Mouse (Mus musculus): ENCODE data around the gene Egln1. TPM values are rescaled to one million over a fixed set of nuclear protein-coding genes. Genes with fewer than 3 reads are reported as not detected.
A peak's percentile ranks its signal among the peaks of the same experiment; 100 is the strongest.

Gene Egln1
- total RNA-seq (2021) = 100 to 1,000 TPM; 272 to 278 TPM

GRCm38 (mm10) chr8:124949209-124950068 is at the start of gene Egln1:
Gene Egln1, minus strand, starts transcription at chr8:124949324.
- DNase-seq (ENCODE audit: low spot score) = peak; percentile 81
- intact Hi-C loops (cut with DNase I) = loop anchor here (2.0 to 5.0 kb wide), 4 partner anchors 37 to 88 kb away; partner anchors contain the start of genes Exoc8, Sprtn and Tsnax

GRCm38 (mm10) chr8:124995776-124996175 is 46.7 kb upstream of the Egln1 start:
- intact Hi-C loops (cut with DNase I) = no loop called here

GRCm38 (mm10) chr8:124991668-124991926 is 42.5 kb upstream of the Egln1 start:
- intact Hi-C loops (cut with DNase I) = no loop called here

More at GRCm38 (mm10) chr8:124995776-124996175, 46.7 kb upstream of the Egln1 start:
- no peak for DNase-seq (ENCODE audit: low spot score)

GRCm38 (mm10) chr8:124990923-124991667 is 42.0 kb upstream of the Egln1 start:
- intact Hi-C loops (cut with DNase I) = no loop called here
- DNase-seq (ENCODE audit: low spot score) = no peak

More at GRCm38 (mm10) chr8:124991668-124991926, 42.5 kb upstream of the Egln1 start:
- DNase-seq (ENCODE audit: low spot score) = no peak

DNA sequence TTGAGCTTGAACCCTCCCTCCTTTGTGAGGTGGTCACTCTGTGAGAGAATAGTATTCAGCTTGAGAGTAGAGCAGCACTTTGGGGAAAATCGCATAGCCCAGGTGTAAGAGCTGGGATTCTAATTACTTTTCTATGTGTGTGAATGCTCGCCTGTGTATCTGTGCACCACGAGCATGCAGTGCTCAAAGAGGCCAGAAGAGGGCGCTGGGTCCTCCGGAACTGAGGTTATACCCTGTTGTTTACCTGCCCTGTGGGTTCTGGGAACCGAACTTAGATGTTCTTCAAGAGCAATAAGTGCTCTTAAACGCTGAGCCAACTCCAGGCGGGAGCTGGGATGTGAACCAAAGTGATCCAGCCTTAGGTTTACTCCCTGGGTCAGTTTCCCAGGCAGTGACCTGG is 31.7 kb upstream of the Egln1 start:
- intact Hi-C loops (cut with DNase I) = no loop called here
- DNase-seq (ENCODE audit: low spot score) = no peak

DNA sequence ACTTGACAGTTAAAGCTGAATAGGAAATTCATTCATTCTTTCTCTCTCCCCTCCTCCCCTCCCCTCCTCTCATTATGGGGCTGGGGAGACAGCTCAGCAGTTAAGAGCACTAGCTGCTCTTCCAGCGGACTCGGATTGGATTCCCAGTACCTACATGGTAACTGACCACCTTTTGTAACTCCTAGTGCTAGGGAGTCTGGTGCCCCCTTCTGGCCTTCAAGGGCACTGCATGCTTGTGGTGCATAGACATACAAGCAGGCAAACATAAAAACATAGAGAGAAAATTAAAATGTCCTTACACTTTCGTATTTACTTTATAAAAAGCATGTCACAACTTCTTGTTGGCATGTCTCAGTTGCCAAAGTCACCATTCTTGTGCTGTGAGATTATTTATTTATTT is 30.9 kb upstream of the Egln1 start:
- intact Hi-C loops (cut with DNase I) = no loop called here
- no peak for DNase-seq (ENCODE audit: low spot score)

GRCm38 (mm10) chr8:124978026-124978425 is 28.9 kb upstream of the Egln1 start:
- intact Hi-C loops (cut with DNase I) = no loop called here

GRCm38 (mm10) chr8:124976211-124976610 is 27.1 kb upstream of the Egln1 start:
- no peak for DNase-seq (ENCODE audit: low spot score)
- intact Hi-C loops (cut with DNase I) = loop anchor here (1.0 kb wide), 1 partner anchor 29 kb away; no protein-coding TSS in a partner anchor

More at GRCm38 (mm10) chr8:124978026-124978425, 28.9 kb upstream of the Egln1 start:
- DNase-seq (ENCODE audit: low spot score) = no peak

GRCm38 (mm10) chr8:124974254-124974653 is 25.1 kb upstream of the Egln1 start:
- intact Hi-C loops (cut with DNase I) = no loop called here
- no peak for DNase-seq (ENCODE audit: low spot score)

- DNase-seq (ENCODE audit: low spot score) = no peak
- intact Hi-C loops (cut with DNase I) = no loop called here
Observed at GRCm38 (mm10) chr8:124973221-124973620, 24.1 kb upstream of the Egln1 start.

DNA sequence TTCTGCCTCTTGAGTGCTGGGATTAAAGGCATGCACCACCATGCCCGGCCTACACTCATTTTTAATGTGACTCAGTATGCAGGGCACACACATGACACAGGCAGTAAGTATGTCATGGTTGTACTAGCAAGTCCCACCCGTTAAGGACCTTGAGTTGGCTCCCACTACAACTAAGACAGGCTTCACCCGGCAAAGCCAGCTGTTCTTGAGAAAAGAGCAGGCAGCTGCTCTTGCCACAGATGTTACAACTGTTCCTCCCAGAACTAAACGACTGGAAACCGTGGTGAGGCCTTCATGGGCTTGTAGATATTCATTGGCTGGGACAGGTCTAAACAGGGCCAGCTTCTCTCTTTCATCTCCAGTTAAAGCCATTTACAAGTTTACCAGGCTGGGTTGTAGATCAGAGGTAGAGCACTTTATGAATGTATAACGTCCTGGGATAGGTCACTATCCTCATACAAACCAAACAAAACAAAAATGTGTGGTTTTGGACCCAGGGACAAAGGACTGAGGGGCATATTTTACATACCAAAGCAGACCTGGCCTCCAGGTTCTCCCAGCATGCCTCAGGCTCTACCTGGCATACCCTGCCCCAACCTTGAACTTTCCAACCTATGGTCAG is 21.3 kb upstream of the Egln1 start:
- DNase-seq (ENCODE audit: low spot score) = no peak
- intact Hi-C loops (cut with DNase I) = no loop called here

DNA sequence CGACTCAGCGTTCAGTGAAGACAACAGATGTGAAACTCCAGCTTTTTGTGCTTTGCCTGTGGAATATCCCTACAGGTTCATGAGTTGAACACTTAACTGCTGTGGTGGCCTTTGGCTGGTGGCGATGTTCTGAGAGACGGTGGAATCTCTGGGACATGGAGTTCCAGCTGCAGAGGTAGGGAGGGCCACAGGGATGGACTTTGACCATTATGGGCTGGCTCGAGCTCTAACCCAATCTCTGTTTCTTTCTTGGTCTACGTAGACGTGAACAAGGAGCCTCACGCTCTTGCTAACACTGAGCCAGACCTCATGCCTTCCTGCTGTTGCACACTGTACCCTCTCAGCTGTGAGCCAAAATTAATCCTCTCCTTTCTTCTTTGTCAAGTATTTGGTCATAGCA is 15.8 kb upstream of the Egln1 start:
- intact Hi-C loops (cut with DNase I) = no loop called here
- no peak for DNase-seq (ENCODE audit: low spot score)

- no peak for DNase-seq (ENCODE audit: low spot score)
- intact Hi-C loops (cut with DNase I) = no loop called here
Observed at GRCm38 (mm10) chr8:124963246-124963645, 14.1 kb upstream of the Egln1 start.

GRCm38 (mm10) chr8:124960226-124960880 is 11.2 kb upstream of the Egln1 start:
- intact Hi-C loops (cut with DNase I) = no loop called here

DNA sequence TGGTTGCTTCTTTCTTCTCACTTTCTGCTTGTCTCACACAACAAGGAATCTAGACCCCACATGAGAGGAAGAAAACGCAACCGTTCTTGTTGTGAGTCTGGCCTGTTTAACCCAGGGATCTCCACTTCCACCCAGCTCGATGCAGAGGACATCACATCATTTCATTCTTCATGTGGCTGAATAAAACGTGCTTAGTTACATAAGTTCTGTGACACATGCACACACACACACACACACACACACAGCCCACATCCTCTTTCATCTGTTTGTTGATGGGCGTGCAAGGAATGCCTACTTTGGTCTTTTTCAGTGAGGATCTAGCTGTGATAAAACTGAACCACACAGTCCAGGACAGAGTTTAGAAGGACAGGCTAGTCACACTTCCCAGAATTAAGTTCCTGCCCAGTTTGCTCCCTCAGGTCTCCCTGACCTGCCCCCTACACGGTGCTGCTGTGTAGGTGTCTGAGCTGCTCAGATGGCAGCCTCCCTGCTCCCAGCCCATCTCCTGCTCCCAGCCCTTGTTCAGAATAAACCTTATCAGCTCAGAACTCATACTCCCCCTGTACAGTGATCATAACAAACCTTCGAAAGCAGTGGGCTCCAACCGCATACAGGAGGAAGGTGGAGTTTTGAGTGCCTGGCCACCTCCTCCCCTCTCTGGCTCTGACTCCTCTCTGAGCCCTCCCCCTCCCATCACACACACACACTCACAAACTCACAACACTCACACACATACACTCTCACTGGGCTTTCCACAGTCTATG is 10.5 kb upstream of the Egln1 start:
- intact Hi-C loops (cut with DNase I) = no loop called here
- no peak for DNase-seq (ENCODE audit: low spot score)

More at GRCm38 (mm10) chr8:124960226-124960880, 11.2 kb upstream of the Egln1 start:
- no peak for DNase-seq (ENCODE audit: low spot score)

GRCm38 (mm10) chr8:124954572-124955082 is 5.5 kb upstream of the Egln1 start:
- intact Hi-C loops (cut with DNase I) = loop anchor here (5.0 kb wide), 1 partner anchor 83 kb away; no protein-coding TSS in a partner anchor
- DNase-seq (ENCODE audit: low spot score) = no peak

- intact Hi-C loops (cut with DNase I) = loop anchor here (5.0 kb wide), 1 partner anchor 84 kb away; no protein-coding TSS in a partner anchor
- peak; percentile 57 for DNase-seq (ENCODE audit: low spot score)
Observed at GRCm38 (mm10) chr8:124953188-124953587, 4.1 kb upstream of the Egln1 start.

DNA sequence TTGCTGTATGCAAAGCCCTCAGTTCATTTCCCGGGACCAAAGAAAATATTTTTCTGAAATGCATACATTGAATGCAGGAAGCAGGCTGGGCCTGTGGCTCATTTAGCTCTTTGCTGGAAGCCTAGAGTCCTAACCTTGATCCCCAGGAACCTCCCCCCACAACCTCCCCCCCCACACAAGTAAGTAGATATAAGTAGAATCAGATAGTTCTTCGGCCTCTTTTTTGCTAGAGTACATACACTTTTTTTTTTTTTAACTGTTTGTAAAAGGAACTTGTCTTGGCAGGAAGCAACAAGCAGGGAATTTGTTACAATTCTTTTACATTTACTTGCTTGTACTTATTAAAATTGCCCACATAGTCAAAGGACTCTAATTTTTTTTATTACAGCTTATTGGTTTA is 1.7 kb upstream of the Egln1 start:
- no peak for DNase-seq (ENCODE audit: low spot score)
- intact Hi-C loops (cut with DNase I) = loop anchor here (5.0 kb wide), 1 partner anchor 86 kb away; no protein-coding TSS in a partner anchor

DNA sequence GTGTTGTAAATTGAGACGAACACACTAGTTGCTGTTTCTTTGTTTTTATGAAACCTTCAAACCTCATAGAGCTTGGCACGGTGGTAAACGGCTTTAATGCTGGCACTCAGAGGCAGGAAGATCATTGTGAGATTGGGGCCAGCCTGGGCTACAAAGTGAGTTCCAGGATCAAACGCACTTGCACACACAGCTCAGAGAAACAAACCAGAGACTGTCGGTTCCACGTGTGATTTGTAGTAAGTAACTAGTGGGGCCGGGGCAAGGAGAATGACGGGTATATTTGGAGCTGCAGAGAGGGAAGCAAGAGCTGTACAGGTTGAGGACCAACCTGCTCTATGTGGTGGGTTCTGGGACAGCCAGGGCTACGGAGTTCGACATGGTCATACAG is 939 bp upstream of the Egln1 start:
- intact Hi-C loops (cut with DNase I) = loop anchor here (5.0 kb wide), 1 partner anchor 87 kb away; no protein-coding TSS in a partner anchor
- DNase-seq (ENCODE audit: low spot score) = no peak

Measured in heart, postnatal 25 days (tissue).